Mouse (Mus musculus) brown adipose tissue, adult 24 weeks (tissue): Measurements from ENCODE around the gene Ptges3. TPM values are rescaled to one million over a fixed set of nuclear protein-coding genes. Genes with fewer than 3 reads are reported as not detected.

Experiments
- polyA plus RNA-seq: library from polyadenylated mRNA; stranded (reverse); fragments of >200 nt; gene quantifications from 2 replicates; pipeline ENCODE4 v1.2.4, GENCODE M21; 2012; ENCODE audit not compliant: missing spikeins, insufficient read depth, insufficient read length

Gene Ptges3
- polyA plus RNA-seq, 1 experiment: 107 TPM

Other genes with a start within 250 kb of the Ptges3 start
- gene Rdh19, start 209.0 kb upstream of the Ptges3 start, polyA plus RNA-seq: not detected in 2 replicates
- not detected in 2 replicates for gene Rdh16f2, start 192.5 kb upstream of the Ptges3 start, polyA plus RNA-seq
- gene Rdh7, start 170.1 kb upstream of the Ptges3 start, polyA plus RNA-seq: 3.7 TPM in 1 of 2 replicates, not detected in the other
- gene Sdr9c7, start 160.4 kb upstream of the Ptges3 start, polyA plus RNA-seq: not detected in 2 replicates
- gene Hsd17b6, start 51.3 kb upstream of the Ptges3 start, polyA plus RNA-seq: not detected in 2 replicates
- 3.0 and 4.1 TPM in 2 replicates for gene Prim1, start 43.8 kb upstream of the Ptges3 start, polyA plus RNA-seq
- gene Naca, start 23.4 kb upstream of the Ptges3 start, polyA plus RNA-seq: 592 and 593 TPM in 2 replicates
- 9,036 and 9,352 TPM in 2 replicates for gene Atp5b, start 24.3 kb downstream of the Ptges3 start, polyA plus RNA-seq
- 15.1 and 16.0 TPM in 2 replicates for gene Baz2a, start 32.6 kb downstream of the Ptges3 start, polyA plus RNA-seq
- gene Rbms2, start 121.3 kb downstream of the Ptges3 start, polyA plus RNA-seq: 93.3 and 95.4 TPM in 2 replicates
- 0.87 TPM in 1 of 2 replicates, not detected in the other for gene Gls2, start 135.5 kb downstream of the Ptges3 start, polyA plus RNA-seq
- 7.8 and 10.0 TPM in 2 replicates for gene Spryd4, start 152.9 kb downstream of the Ptges3 start, polyA plus RNA-seq
- gene Mip, start 166.9 kb downstream of the Ptges3 start, polyA plus RNA-seq: not detected in 2 replicates
- gene Timeless, start 173.1 kb downstream of the Ptges3 start, polyA plus RNA-seq: 3.6 and 5.3 TPM in 2 replicates
- gene Apon, start 195.1 kb downstream of the Ptges3 start, polyA plus RNA-seq: not detected in 2 replicates
- not detected in 2 replicates for gene Apof, start 209.7 kb downstream of the Ptges3 start, polyA plus RNA-seq
- gene Stat2, start 211.6 kb downstream of the Ptges3 start, polyA plus RNA-seq: 5.4 and 5.5 TPM in 2 replicates
- gene Il23a, start 239.8 kb downstream of the Ptges3 start, polyA plus RNA-seq: not detected in 2 replicates
- 5.9 and 8.9 TPM in 2 replicates for gene Pan2, start 244.4 kb downstream of the Ptges3 start, polyA plus RNA-seq